Mouse (Mus musculus) cerebellum, adult 2 months (tissue): ENCODE measurements around the gene Tmsb15b1. TPM values are rescaled to one million over a fixed set of nuclear protein-coding genes. Genes with fewer than 3 reads are reported as not detected.
A peak's percentile ranks its signal among the peaks of the same experiment; 100 is the strongest.
"Not testable (repeated sequence)": the region's sequence is repeated elsewhere in the genome, so short reads cannot be mapped to it uniquely, and the experiment has no call there.

ENCODE experiments used
- DNase-seq, 2 experiments: peaks; one replicate each; pipeline ENCODE4 v3.0.0; 2021
- H3K27ac ChIP-seq: fragments of 200-500 bp; 2 replicates; pipeline ENCODE4 v1.5.1; 2012; ENCODE audit warnings: low read length, control low read depth, inconsistent platforms; ENCODE audit not compliant: insufficient read depth
- H3K27me3 ChIP-seq: fragments of 200-500 bp; 2 replicates; pipeline ENCODE4 v1.6.1; 2012; ENCODE audit warnings: inconsistent platforms, mild to moderate bottlenecking, low read length, moderate library complexity; ENCODE audit not compliant: control insufficient read depth, insufficient read depth
- H3K4me1 ChIP-seq: fragments of 200-500 bp; 2 replicates; pipeline ENCODE4 v1.6.1; 2011; ENCODE audit warnings: low read length; ENCODE audit not compliant: control insufficient read depth, insufficient read depth
- H3K4me3 ChIP-seq: fragments of 200-500 bp; replicated peaks from 2 replicates; pipeline ENCODE3; 2011; ENCODE audit warnings: mild to moderate bottlenecking, low read depth, low read length, control low read depth; ENCODE audit not compliant: insufficient read depth
- CTCF ChIP-seq: fragments of 200-500 bp; IDR thresholded peaks from 2 replicates; pipeline ENCODE4 v1.5.1; 2011; ENCODE audit warnings: low read depth, mild to moderate bottlenecking, control low read depth, low read length, moderate library complexity, borderline replicate concordance; ENCODE audit not compliant: insufficient read depth
- POLR2A ChIP-seq: fragments of 200-500 bp; IDR thresholded peaks from 2 replicates; pipeline ENCODE4 v1.6.1; 2011; ENCODE audit warnings: low read length, control low read depth, borderline replicate concordance; ENCODE audit not compliant: insufficient read depth
- WGBS: fragments of 180-500 bp; shearing (Covaris S2); methylation state at CpG from one replicate; pipeline ENCODE4 v1.1.7; 2018; 5-methylcytosine and 5-hydroxymethylcytosine counted together
- polyA plus RNA-seq: library from polyadenylated mRNA; depleted of rRNA; stranded (reverse); fragments of >200 nt; gene quantifications from 2 replicates; pipeline ENCODE4 v1.2.3, GENCODE M21; 2012

Tmsb15b1 gene
- polyA plus RNA-seq, 1 experiment = 13.2 TPM

DNA sequence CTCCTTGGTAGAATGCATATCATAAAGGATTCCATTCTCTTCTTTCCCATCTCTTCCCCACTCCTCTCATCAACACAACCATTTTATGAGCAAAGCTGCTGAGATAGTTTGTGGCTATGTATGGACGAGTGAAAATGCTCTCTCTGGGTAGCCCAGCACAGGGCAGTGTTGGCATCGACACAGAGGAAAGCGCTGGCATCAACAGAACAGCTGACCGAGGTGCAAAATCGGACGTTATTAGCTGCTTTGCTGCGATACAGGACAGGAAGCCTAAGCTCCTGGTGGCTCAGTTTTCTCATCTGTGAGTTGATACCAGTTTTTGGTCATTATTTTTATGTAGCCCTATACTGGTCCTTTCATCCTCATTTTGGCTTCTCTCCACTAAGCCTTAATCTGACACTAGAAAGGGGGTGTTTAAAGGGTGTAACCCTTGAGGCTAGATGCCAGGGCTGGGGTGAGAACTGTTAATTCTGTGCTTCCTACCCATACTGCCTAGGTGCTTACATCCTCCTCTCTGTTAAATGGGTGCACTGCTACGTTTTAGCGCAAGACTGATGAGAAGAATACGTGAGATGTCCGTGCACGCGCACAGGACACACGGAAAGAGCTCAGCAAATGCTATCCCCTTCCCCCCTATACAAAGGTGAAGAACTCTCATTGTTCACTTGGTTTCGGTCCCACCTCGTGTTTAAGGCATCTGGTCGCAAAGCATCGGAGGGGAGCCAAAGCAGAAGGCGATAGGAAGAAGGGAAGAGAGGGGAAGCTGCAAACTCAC, 15.7 kb upstream of the Tmsb15b1 start:
- 4% methylated on average over 19 of the region's 19 CpGs for WGBS
- TF ChIP-seq CTCF (no peak), POLR2A (no peak)
- Histone ChIP-seq H3K27me3 (no peaks in the 10 kb centered on the region), H3K4me1 (no peaks in the 10 kb centered on the region), H3K27ac (peak overlapping the region; percentile 94), H3K4me3 (peak overlapping the region; percentile 98)
- peak; percentile 46 to 54 for DNase-seq

DNA sequence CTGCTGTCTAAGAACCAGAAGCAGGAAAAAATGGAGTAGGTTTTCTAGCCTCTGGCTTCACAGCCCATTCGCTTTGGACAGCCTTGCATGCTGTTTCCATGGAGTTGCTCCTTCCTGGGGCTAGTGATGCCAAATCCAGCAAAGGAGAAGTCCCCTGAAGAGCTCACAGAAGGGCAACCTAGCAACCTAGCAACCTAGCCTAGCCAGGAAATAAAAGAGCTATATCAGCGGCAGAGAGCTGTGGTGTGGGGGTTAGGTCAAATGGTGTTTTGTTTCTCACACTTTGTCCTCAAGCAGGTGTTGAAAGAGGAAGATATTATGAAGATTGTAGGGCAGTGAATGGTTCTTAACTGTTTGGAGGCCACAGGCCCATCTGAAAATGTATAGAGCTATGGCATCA, 14.6 kb upstream of the Tmsb15b1 start:
- H3K4me1 ChIP-seq = no peaks in the 10 kb centered on the region
- no peak overlapping the region for H3K27ac ChIP-seq
- no peak overlapping the region for H3K4me3 ChIP-seq
- DNase-seq = no peak
- no peaks in the 10 kb centered on the region for H3K27me3 ChIP-seq
- WGBS = 11% methylated on average over 2 of the region's 2 CpGs
- TF ChIP-seq CTCF = no peak
- no peak for TF ChIP-seq POLR2A

DNA sequence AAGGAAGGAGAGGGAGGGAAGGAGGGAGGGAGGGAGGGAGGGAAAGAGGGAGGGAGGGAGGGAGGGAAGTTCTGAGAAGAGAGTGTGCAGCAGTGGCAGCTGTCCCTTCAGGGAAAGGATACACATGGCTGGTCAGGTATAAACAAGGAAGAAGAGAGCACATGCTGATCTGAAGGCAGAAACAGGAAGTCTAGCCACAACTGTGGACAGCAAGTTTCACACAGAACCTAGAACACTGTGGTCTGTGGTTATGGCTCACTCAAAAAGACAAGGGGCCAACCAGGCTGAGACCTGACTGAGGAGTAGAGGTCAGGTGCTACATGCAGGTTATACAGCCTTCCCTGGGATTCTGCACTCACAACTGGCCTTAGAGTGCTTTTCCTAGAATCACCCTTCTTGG, 9.4 kb upstream of the Tmsb15b1 start:
- no peak for DNase-seq
- Histone ChIP-seq H3K4me3 (no peak overlapping the region), H3K27ac (no peak overlapping the region), H3K4me1 (no peaks in the 10 kb centered on the region), H3K27me3 (no peaks in the 10 kb centered on the region)
- TF ChIP-seq POLR2A (no peak), CTCF (no peak)

DNA sequence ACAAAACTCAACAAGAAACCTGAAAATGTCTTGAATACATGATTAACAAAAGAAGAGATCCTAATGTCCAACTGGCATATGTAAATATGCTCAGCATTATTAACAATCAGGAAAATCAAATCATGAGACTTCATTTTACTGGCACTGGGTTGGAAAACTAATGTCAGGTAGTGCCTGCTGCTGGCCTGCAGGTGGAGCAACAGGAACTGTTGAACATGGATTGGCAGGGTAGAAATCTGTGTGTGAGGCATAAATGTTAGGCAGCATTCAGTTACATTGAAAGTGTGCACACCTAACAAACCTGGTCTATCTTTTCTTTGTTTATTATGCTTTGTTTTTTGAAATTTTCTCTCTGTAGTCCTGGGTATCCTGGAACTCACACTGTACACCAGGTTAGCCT, 1.9 kb upstream of the Tmsb15b1 start:
- peak; percentile 32 to 53 for DNase-seq
- TF ChIP-seq POLR2A (no peak), CTCF (peak; percentile 65; the same call in 1 of the 2 replicates)
- no peak overlapping the region for H3K27ac ChIP-seq
- H3K27me3 ChIP-seq = no peaks in the 10 kb centered on the region
- H3K4me3 ChIP-seq = no peak overlapping the region
- H3K4me1 ChIP-seq = no peaks in the 10 kb centered on the region

DNA sequence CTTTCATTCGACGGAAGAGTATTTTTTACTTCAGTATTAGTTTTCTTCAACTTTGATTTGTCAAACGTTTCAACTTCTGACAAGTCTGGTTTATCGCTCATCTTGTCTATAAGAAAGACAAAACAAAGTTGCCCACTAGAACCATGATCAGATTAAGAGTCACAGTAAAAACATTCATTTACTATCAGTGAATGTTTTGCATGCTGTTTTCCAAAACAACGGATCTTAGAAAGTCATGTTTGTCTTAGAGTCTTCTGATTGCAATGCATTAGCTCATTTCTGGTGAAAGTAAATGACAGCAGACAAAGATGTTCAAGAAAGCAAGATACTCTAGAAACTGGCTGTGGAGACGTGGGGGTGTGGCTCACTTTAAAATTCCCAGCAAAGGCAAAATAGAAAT, 1.3 kb downstream of the Tmsb15b1 start, which contains the start of gene Tmsb15b2:
Tmsb15b2 (minus strand) TSS at position 101 of the 400 bp plus-strand sequence.
- Histone ChIP-seq H3K27ac (0 out of 2 replicates have a peak within 1 kb of the TSS, but pooled peaks have one; percentile 16), H3K4me3 (peak within 1 kb of the TSS; percentile 97)
- not testable (repeated sequence) for H3K4me1 ChIP-seq, DNase-seq, H3K27me3 ChIP-seq
- 94% methylated on average over 6 of the region's 6 CpGs for WGBS

DNA sequence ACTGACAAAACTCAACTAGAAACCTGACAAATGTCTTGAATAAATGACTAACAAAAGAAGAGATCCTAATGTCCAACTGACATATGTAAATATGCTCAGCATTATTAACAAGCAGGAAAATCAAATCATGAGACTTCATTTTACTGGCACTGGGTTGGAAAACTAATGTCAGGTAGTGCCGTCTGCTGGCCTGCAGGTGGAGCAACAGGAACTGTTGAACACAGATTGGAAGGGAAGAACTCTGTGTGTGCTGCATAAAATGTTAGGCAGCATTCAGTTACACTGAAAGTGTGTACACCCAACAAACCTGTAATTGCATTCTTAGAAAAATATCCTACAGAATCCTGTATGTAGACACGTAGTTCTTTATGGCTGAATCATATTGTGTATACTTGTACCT, 17.0 kb downstream of the Tmsb15b1 start:
- H3K4me1 ChIP-seq = no peaks in the 10 kb centered on the region
- H3K27me3 ChIP-seq = no peaks in the 10 kb centered on the region
- H3K4me3 ChIP-seq = no peak overlapping the region
- H3K27ac ChIP-seq = no peak overlapping the region
- peak; percentile 36 to 41 for DNase-seq
- TF ChIP-seq POLR2A (no peak), CTCF (peak; percentile 60)
- 14% methylated on average over 2 of the region's 2 CpGs for WGBS

DNA sequence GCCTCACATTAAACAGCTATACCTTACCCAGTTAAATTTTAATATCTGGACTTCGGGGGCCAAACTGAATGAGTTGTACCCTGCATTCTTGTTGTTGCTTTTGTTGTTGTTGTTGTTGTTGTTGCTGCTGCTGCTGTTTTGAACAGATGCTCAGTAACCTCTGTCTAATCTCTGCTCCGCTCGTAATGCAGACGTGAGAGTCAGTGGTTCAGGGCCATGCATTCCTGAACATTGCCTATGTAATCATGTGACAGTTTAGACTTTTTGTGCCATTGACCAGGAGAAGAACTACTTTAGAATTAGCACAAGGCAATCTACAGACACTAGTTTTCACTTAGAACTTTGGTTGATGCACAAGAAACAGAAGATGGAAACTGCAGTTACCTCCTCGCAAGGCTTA, 18.4 kb downstream of the Tmsb15b1 start:
- DNase-seq, H3K4me1 ChIP-seq, H3K27me3 ChIP-seq, H3K27ac ChIP-seq: not testable (repeated sequence)
- peak overlapping the region; percentile 42 for H3K4me3 ChIP-seq
- 45% methylated on average over 5 of the region's 5 CpGs for WGBS

DNA sequence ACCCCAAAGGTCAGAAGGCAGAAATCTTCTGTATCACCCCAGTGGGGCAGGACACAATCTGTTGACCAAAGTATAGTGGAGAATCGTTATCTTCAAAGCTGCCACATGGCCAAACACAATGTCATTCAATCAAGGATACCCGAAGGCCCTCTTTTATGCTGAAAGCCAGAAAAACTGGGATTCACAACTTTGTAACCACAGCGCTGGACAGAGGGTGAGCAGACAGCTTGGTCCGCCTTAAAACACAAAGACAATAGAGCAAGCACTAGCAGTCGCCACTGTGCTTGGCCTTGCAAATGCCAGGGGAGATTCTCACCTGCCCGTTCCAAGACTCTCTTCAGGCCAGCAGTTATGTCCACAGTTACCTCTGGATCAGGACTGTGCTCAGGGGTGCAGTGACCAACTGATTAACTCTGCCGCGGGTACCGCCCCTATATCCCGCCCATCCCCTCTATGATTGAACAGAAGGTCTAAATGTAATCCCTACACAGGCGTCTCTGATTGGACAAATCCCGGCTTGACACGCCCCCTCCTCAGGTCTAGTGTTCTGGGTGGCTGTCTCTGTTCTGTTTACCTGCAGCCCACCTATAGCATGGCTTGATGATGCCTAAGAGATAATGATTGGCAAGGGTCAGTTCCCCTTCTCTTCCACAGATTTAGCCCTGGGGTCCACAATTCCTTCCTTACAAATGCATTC, 18.9 kb downstream of the Tmsb15b1 start:
- DNase-seq = peak; percentile 87 to 88
- not testable (repeated sequence) for H3K27me3 ChIP-seq, H3K27ac ChIP-seq, H3K4me1 ChIP-seq
- H3K4me3 ChIP-seq = peak overlapping the region; percentile 67
- 10% methylated on average over 13 of the region's 13 CpGs for WGBS
- TF ChIP-seq POLR2A = peak; percentile 17; the same call in 1 of the 2 replicates
